Mouse (Mus musculus): ENCODE results near the gene Slc7a15. TPM values are rescaled to one million over a fixed set of nuclear protein-coding genes. Genes with fewer than 3 reads are reported as not detected.
A peak's percentile ranks its signal among the peaks of the same experiment; 100 is the strongest.

Slc7a15 gene
- polyA plus RNA-seq, 1 experiment from 2014 or later, result not detected

DNA sequence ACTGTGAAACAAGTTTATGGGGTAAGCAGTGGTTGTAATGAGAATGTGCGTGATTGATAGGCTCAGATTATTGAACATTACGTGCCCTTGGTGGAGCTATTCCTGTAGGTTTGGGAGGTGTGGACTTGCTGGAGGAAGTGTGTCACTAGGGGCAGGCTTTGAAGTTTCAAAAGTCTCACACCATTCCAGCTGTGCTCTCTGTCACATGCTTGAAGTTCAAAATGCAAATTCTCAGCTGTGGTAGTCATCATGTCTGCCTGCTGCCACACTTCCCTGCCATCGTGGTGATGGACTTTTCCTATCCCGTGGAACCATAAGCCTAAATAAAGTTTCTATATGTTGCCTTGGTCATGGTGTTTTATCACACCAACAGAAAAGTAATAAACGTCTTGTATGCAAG, 71.1 kb downstream of the Slc7a15 start:
- WGBS, result 76% methylated on average over 5 of the region's 5 CpGs
- H3K4me2 ChIP-seq (replicated peaks; ENCODE audit: low read depth, low read length), result no peak overlapping the region
- no peaks in the 10 kb centered on the region for H3K27me3 ChIP-seq (ENCODE audit: control insufficient read depth, insufficient read depth, low read length)

DNA sequence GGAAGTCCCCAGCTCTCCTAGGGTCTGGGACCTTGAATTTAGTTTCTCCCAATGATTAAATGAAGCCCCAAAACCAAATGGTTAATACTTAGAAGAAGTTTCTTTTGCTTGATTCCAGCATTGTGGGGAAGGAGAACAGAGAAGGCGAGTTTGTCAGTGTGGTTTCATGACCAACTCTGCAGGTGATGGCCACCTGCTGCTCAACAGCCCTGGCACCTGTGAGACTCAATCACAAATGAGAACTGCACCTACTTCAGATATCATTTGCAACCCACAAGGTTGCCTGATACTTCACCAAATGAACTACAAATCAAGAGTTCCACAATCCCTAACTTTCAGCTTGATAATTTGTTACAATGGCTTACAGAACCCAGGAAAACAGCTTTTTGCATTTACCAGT, 71.7 kb downstream of the Slc7a15 start:
- no peak for ATAC-seq (ENCODE audit: insufficient number of reproducible peaks, insufficient read depth, low FRiP score, low read depth)
- WGBS, result 76% methylated on average over 1 of the region's 1 CpGs
- no peaks in the 10 kb centered on the region for H3K9me3 ChIP-seq (ENCODE audit: control insufficient read depth, low read depth, low read length)

More for the DNA sequence above, 71.1 kb downstream of the Slc7a15 start:
- no peak for ATAC-seq (ENCODE audit: insufficient number of reproducible peaks, insufficient read depth, low FRiP score, low read depth)
- Histone ChIP-seq H3K9me3 (ENCODE audit: control insufficient read depth, low read depth, low read length) (no peaks in the 10 kb centered on the region), H3K27ac (ENCODE audit: low read length) (no peak overlapping the region), H3K36me3 (ENCODE audit: control insufficient read depth, insufficient read depth, low read length) (no peaks in the 10 kb centered on the region), H3K4me1 (ENCODE audit: control insufficient read depth, insufficient read depth, low read length) (no peaks in the 10 kb centered on the region), H3K4me3 (ENCODE audit: low read depth, low read length) (no peak overlapping the region), H3K9ac (replicated peaks; ENCODE audit: low read depth, low read length) (no peak overlapping the region)

DNA sequence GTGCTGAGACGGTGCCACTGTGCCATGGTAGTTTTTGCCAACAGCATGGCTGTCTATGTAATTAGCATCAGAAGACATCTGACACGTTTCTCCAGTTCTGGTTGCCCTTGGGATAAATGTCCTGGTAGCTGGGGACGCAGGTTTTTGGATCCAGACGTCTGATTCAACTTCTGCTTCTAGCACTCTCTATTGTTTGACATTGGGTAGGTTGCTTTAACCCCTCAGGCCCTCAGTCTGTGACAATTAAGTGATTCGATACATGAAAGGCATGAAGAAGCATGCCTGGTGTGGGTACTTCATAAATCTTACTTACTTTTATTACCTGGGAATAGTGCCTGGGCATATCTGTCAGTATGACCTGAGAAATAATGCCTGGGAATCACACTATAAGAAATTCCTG, 74.8 kb downstream of the Slc7a15 start:
- H3K4me3 ChIP-seq (ENCODE audit: low read depth, low read length), result no peak overlapping the region
- no peak for ATAC-seq (ENCODE audit: insufficient number of reproducible peaks, insufficient read depth, low FRiP score, low read depth)

More for the DNA sequence above, 71.7 kb downstream of the Slc7a15 start:
- Histone ChIP-seq H3K9ac (replicated peaks; ENCODE audit: low read depth, low read length) (no peak overlapping the region), H3K27me3 (ENCODE audit: control insufficient read depth, insufficient read depth, low read length) (no peaks in the 10 kb centered on the region), H3K27ac (ENCODE audit: low read length) (no peak overlapping the region), H3K36me3 (ENCODE audit: control insufficient read depth, insufficient read depth, low read length) (no peaks in the 10 kb centered on the region), H3K4me2 (replicated peaks; ENCODE audit: low read depth, low read length) (no peak overlapping the region), H3K4me1 (ENCODE audit: control insufficient read depth, insufficient read depth, low read length) (no peaks in the 10 kb centered on the region), H3K4me3 (ENCODE audit: low read depth, low read length) (no peak overlapping the region)

DNA sequence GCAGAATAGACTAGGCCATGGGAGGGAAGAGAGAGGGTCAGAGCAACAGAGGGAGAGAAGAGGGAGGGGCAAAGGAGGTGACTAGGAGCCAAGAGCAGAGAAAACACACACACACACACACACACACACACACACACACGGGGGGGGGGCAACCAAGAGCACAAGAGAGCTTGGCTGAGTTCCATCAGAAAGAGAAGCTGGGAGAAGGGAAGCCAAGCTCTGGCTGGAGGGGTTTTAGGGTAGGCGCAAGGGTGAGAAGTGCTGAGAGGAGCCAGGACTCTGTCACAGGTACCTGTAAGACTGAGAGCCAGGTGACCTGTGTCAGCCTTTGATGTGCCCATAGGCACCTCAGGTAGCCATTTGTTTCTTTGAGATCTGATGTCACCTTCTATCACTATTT, 76.2 kb downstream of the Slc7a15 start:
- H3K36me3 ChIP-seq (ENCODE audit: control insufficient read depth, insufficient read depth, low read length), result no peaks in the 10 kb centered on the region
- 59% methylated on average over 2 of the region's 2 CpGs for WGBS
- no peak for ATAC-seq (ENCODE audit: insufficient number of reproducible peaks, insufficient read depth, low FRiP score, low read depth)
- H3K4me3 ChIP-seq (ENCODE audit: low read depth, low read length), result no peak overlapping the region
- no peak overlapping the region for H3K9ac ChIP-seq (replicated peaks; ENCODE audit: low read depth, low read length)
- no peaks in the 10 kb centered on the region for H3K27me3 ChIP-seq (ENCODE audit: control insufficient read depth, insufficient read depth, low read length)
- H3K27ac ChIP-seq (ENCODE audit: low read length), result no peak overlapping the region
- H3K4me1 ChIP-seq (ENCODE audit: control insufficient read depth, insufficient read depth, low read length), result peaks cover 3% of the 10 kb centered on the region; the same call in 1 of the 2 replicates
- H3K4me2 ChIP-seq (replicated peaks; ENCODE audit: low read depth, low read length), result no peak overlapping the region
- H3K9me3 ChIP-seq (ENCODE audit: control insufficient read depth, low read depth, low read length), result no peaks in the 10 kb centered on the region

More for the DNA sequence above, 74.8 kb downstream of the Slc7a15 start:
- Histone ChIP-seq H3K9me3 (ENCODE audit: control insufficient read depth, low read depth, low read length) (no peaks in the 10 kb centered on the region), H3K36me3 (ENCODE audit: control insufficient read depth, insufficient read depth, low read length) (no peaks in the 10 kb centered on the region), H3K27ac (ENCODE audit: low read length) (no peak overlapping the region), H3K4me1 (ENCODE audit: control insufficient read depth, insufficient read depth, low read length) (peaks cover 3% of the 10 kb centered on the region; the same call in 1 of the 2 replicates), H3K27me3 (ENCODE audit: control insufficient read depth, insufficient read depth, low read length) (no peaks in the 10 kb centered on the region), H3K9ac (replicated peaks; ENCODE audit: low read depth, low read length) (no peak overlapping the region), H3K4me2 (replicated peaks; ENCODE audit: low read depth, low read length) (no peak overlapping the region)
- 63% methylated on average over 5 of the region's 5 CpGs for WGBS

DNA sequence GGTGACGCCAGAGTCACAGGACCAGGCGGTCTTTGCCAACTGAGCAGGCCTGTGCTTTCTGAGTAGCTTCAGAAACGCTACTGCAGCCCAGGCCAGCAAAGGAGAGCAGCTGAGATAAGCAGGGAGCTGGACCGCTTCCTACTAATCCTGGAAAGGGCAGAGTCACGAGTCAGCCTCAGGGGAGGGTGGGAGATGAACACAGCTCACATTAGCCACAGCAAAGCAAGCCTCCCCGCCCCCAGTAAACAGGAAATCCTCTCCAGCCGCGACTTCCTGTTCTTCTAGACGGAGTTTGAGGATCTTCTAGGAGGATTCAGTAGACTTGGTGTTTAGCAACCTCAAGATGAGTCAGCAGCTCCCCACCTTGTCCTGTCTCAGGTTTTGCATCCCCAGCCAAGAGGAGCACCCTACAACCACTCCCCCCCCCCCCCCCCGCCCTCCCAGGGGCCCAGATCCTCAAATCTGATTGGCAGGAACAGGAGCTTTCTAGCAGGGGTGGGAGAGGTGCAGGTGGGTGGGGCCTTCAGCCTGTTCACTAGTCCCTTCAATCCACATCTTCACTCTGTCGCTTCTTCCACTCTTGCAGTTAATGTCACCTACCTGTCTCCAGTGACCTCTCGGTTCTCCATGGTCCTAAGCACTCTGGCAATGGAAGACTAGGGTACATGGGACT, 77.4 kb downstream of the Slc7a15 start:
- Histone ChIP-seq H3K4me2 (replicated peaks; ENCODE audit: low read depth, low read length) (no peak overlapping the region), H3K4me3 (ENCODE audit: low read depth, low read length) (no peak overlapping the region), H3K9ac (replicated peaks; ENCODE audit: low read depth, low read length) (no peak overlapping the region), H3K4me1 (ENCODE audit: control insufficient read depth, insufficient read depth, low read length) (peaks cover 3% of the 10 kb centered on the region; the same call in 1 of the 2 replicates), H3K36me3 (ENCODE audit: control insufficient read depth, insufficient read depth, low read length) (no peaks in the 10 kb centered on the region), H3K27me3 (ENCODE audit: control insufficient read depth, insufficient read depth, low read length) (no peaks in the 10 kb centered on the region), H3K27ac (ENCODE audit: low read length) (no peak overlapping the region), H3K9me3 (ENCODE audit: control insufficient read depth, low read depth, low read length) (no peaks in the 10 kb centered on the region)
- ATAC-seq (ENCODE audit: insufficient number of reproducible peaks, insufficient read depth, low FRiP score, low read depth), result peak; percentile 43; the same call in 1 of the 2 replicates
- WGBS, result 45% methylated on average over 11 of the region's 12 CpGs

DNA sequence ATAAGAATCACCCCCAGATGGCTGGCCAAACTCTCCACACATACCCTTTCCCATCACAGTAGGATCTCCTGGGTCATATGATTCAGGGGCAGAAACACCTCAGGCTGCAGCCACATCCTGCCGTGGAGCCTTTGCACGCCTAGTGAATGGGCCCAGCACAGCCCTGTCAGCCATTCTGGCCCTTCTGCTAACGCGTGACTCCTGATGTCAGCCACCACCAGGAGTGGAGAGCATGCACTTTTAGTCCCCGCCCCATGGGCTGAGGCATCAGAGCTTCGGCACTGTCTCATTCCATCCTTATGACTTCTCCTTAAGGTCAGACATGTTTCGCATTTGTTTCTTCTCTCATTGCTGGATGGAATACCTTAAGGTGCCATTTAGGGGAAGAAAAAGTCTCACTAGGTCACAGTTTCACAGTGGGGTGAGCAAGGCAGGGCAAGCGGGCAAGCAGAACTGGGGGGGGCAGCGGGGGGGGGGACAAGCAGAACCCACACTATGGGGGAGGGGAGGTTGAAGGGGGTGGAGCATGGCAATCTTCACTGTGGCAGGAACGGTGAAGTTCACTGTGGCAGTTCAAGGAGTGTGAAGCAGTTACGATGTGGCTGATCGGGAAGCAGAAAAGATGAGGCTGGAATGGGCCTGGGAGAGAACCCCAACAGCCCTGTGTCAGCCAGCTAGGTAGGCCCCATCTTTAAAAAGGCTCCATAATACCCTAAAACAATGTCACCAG, 79.3 kb downstream of the Slc7a15 start:
- Histone ChIP-seq H3K4me2 (replicated peaks; ENCODE audit: low read depth, low read length) (no peak overlapping the region), H3K4me1 (ENCODE audit: control insufficient read depth, insufficient read depth, low read length) (peaks cover 3% of the 10 kb centered on the region; the same call in 1 of the 2 replicates), H3K4me3 (ENCODE audit: low read depth, low read length) (no peak overlapping the region), H3K9me3 (ENCODE audit: control insufficient read depth, low read depth, low read length) (no peaks in the 10 kb centered on the region), H3K36me3 (ENCODE audit: control insufficient read depth, insufficient read depth, low read length) (no peaks in the 10 kb centered on the region), H3K27me3 (ENCODE audit: control insufficient read depth, insufficient read depth, low read length) (no peaks in the 10 kb centered on the region), H3K9ac (replicated peaks; ENCODE audit: low read depth, low read length) (no peak overlapping the region), H3K27ac (ENCODE audit: low read length) (no peak overlapping the region)
- WGBS, result 58% methylated on average over 12 of the region's 12 CpGs
- no peak for ATAC-seq (ENCODE audit: insufficient number of reproducible peaks, insufficient read depth, low FRiP score, low read depth)

DNA sequence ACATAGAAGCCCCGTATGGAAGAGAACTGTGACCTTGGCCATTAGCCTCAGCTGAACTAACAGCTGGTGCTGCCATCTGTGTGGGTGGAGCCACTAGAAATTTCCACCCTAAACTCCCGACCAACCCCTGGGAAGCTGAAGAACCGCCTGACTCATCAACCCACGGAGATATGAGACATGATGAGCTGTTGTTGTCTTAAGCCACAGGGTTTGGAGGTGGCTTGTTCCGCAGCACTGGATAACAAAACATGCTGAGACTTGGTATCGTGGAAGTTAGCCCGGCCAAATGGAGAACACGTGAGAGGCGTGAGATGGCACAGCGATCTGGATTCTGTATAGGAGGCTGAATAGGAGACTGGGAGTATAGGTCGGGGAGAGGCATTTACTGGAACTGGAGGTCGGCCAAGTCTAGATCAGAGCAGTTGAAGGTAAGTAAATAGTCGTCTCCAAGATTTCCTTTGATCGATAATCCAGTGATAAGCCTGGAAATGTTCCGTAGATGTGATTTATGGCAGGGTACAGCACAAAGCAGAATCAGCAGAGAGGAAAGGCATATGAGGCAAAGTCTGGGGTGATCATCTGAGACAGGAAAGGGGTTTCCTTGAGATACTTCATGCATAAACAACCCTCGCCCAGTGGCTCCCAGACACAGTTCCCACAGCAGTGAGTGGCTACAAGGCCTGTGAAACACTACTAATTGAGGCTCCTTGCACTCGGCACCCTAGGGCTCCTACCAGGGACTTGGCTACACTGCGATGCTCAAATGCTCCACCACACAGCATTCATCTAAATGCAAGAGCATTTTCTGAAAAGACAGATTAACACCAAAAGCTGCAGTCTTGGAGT, 87.6 kb downstream of the Slc7a15 start:
- H3K9ac ChIP-seq (replicated peaks; ENCODE audit: low read depth, low read length), result no peak overlapping the region
- 46% methylated on average over 18 of the region's 18 CpGs for WGBS
- no peak overlapping the region for H3K4me3 ChIP-seq (ENCODE audit: low read depth, low read length)
- no peak overlapping the region for H3K4me2 ChIP-seq (replicated peaks; ENCODE audit: low read depth, low read length)
- H3K36me3 ChIP-seq (ENCODE audit: control insufficient read depth, insufficient read depth, low read length), result no peaks in the 10 kb centered on the region
- H3K27me3 ChIP-seq (ENCODE audit: control insufficient read depth, insufficient read depth, low read length), result no peaks in the 10 kb centered on the region
- peak; percentile 84 for ATAC-seq (ENCODE audit: insufficient number of reproducible peaks, insufficient read depth, low FRiP score, low read depth)
- H3K9me3 ChIP-seq (ENCODE audit: control insufficient read depth, low read depth, low read length), result no peaks in the 10 kb centered on the region
- 0 out of 2 replicates have a peak, but pooled peaks cover 4% of the 10 kb centered on the region for H3K4me1 ChIP-seq (ENCODE audit: control insufficient read depth, insufficient read depth, low read length)
- H3K27ac ChIP-seq (ENCODE audit: low read length), result no peak overlapping the region

DNA sequence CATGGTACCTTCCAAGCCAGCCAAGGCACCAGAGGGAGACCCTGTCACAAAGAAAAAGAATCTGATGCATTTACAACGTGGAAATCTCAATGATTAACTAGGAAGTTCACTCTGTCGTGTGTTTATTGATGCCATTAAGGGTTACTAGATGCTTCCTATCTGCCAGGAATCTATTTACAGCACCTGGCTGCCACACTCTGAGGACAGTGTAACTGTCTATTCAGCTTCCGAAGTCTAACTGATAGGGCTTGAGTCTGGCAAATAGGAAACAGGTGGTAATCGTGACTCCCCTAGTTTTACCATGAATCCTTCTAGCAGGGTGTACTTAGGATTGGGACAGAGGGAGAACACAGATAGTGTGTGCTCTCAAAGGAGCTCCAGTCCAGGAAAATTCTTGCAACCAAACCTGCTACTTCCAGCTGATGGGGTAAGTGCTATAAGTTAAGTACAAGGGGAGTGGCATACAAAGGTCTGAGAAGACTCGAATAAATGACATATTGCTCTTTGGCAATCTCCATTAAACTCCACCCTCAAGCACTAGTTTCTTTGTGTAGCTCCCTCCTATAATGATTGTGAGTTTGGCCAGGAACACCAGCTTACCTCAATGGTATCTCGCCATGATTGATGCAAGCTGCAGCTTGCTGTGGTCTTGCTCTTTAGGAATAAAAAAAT, 88.4 kb downstream of the Slc7a15 start:
- no peaks in the 10 kb centered on the region for H3K27me3 ChIP-seq (ENCODE audit: control insufficient read depth, insufficient read depth, low read length)
- no peaks in the 10 kb centered on the region for H3K9me3 ChIP-seq (ENCODE audit: control insufficient read depth, low read depth, low read length)
- 0 out of 2 replicates have a peak, but pooled peaks cover 4% of the 10 kb centered on the region for H3K4me1 ChIP-seq (ENCODE audit: control insufficient read depth, insufficient read depth, low read length)
- no peak overlapping the region for H3K4me3 ChIP-seq (ENCODE audit: low read depth, low read length)
- no peak overlapping the region for H3K4me2 ChIP-seq (replicated peaks; ENCODE audit: low read depth, low read length)
- ATAC-seq (ENCODE audit: insufficient number of reproducible peaks, insufficient read depth, low FRiP score, low read depth), result peak; percentile 16; the same call in 1 of the 2 replicates
- 57% methylated on average over 6 of the region's 6 CpGs for WGBS
- no peak overlapping the region for H3K9ac ChIP-seq (replicated peaks; ENCODE audit: low read depth, low read length)
- no peak overlapping the region for H3K27ac ChIP-seq (ENCODE audit: low read length)
- no peaks in the 10 kb centered on the region for H3K36me3 ChIP-seq (ENCODE audit: control insufficient read depth, insufficient read depth, low read length)
